Comparison of ENCODE assay signal across 24 mouse cellular contexts in genomic region chr7:141519795-141520194, GRCm38 (mm10). TPM values are rescaled to one million over a fixed set of nuclear protein-coding genes. Genes with fewer than 3 reads are reported as not detected.
DNase-seq lines count a peak whose midpoint lies in the region; ATAC-seq lines count a peak whose summit lies in the region.
"Had no signal": no experiment of that assay in that cellular context is flagged by ENCODE, and none has a peak within 500 bp of the region (broad histone marks: within the 10 kb centered on the region; RNA-seq: fewer than 3 reads in every experiment).

No protein-coding gene starts in this region.

- H3K4me2 ChIP-seq in heart, embryonic 12.5 days = no peak overlapping the region
- H3K4me2 ChIP-seq in heart, embryonic 11.5 days = no peak overlapping the region
- no peak overlapping the region for H3K4me2 ChIP-seq in heart, embryonic 16.5 days (ENCODE audit: low read depth, low read length)
- H3K4me2 ChIP-seq in liver, embryonic 13.5 days = no peak overlapping the region
- H3K4me2 ChIP-seq: forebrain, embryonic 13.5 days; hindbrain, embryonic 12.5 days; hindbrain, embryonic 15.5 days; intestine, embryonic 15.5 days had no signal

- H3K27me3 ChIP-seq in heart, embryonic 12.5 days (replicated peaks) = no peaks in the 10 kb centered on the region
- H3K27me3 ChIP-seq in heart, embryonic 11.5 days (ENCODE audit: control insufficient read depth, insufficient read depth, low read length) = no peaks in the 10 kb centered on the region
- no peaks in the 10 kb centered on the region for H3K27me3 ChIP-seq in heart, embryonic 16.5 days (ENCODE audit: control insufficient read depth, insufficient read depth, low read length)
- no peaks in the 10 kb centered on the region for H3K27me3 ChIP-seq in liver, embryonic 13.5 days
- H3K27me3 ChIP-seq: CH12.LX; forebrain, embryonic 13.5 days; hindbrain, embryonic 12.5 days; hindbrain, embryonic 15.5 days; intestine, embryonic 15.5 days; Patski had no signal

- DNase-seq in heart, postnatal 14 days = no peak
- no peak for DNase-seq in liver, embryonic 13.5 days
- DNase-seq in liver = no peak
- no peak for DNase-seq in layer of hippocampus, postnatal 14 days (ENCODE audit: low spot score in 2 of 2)
- DNase-seq: adrenal gland, postnatal 10 days; B cell, adult 2 months; cerebellum, adult 18-20 months; cerebellum, adult 9-10 months; gastrocnemius, postnatal 10 days; gastrocnemius, postnatal 36 days; heart, postnatal 36 days; kidney, adult 11 months had no signal

- 0 out of 2 replicates have a peak overlapping the region, but pooled peaks have one; percentile 8 for H3K27ac ChIP-seq in heart, embryonic 12.5 days (ENCODE audit: poor library complexity, severe bottlenecking)
- H3K27ac ChIP-seq in heart, embryonic 11.5 days (ENCODE audit: low read depth, low read length) = no peak overlapping the region
- peak overlapping the region; percentile 83 for H3K27ac ChIP-seq in heart, embryonic 16.5 days (ENCODE audit: low read length)
- H3K27ac ChIP-seq in liver, embryonic 13.5 days = peak overlapping the region; percentile 69
- H3K27ac ChIP-seq: forebrain, embryonic 10.5 days; forebrain, embryonic 13.5 days; hindbrain, embryonic 12.5 days; hindbrain, embryonic 15.5 days; intestine, embryonic 15.5 days had no signal

- no peaks in the 10 kb centered on the region for H3K9me3 ChIP-seq in heart, embryonic 12.5 days (replicated peaks)
- no peaks in the 10 kb centered on the region for H3K9me3 ChIP-seq in heart, embryonic 11.5 days (replicated peaks; ENCODE audit: control insufficient read depth, low read length)
- no peaks in the 10 kb centered on the region for H3K9me3 ChIP-seq in heart, embryonic 16.5 days (replicated peaks; ENCODE audit: control insufficient read depth, low read length)
- no peaks in the 10 kb centered on the region for H3K9me3 ChIP-seq in liver, embryonic 13.5 days (replicated peaks)
- H3K9me3 ChIP-seq: forebrain, embryonic 10.5 days; forebrain, embryonic 13.5 days; G1E; hindbrain, embryonic 12.5 days; hindbrain, embryonic 15.5 days; intestine, embryonic 15.5 days had no signal

- peaks cover 26% of the 10 kb centered on the region for H3K36me3 ChIP-seq in heart, embryonic 12.5 days
- H3K36me3 ChIP-seq in heart, embryonic 11.5 days (ENCODE audit: control insufficient read depth, insufficient read depth, low read length) = peaks cover 4% of the 10 kb centered on the region; the same call in 1 of the 2 replicates
- H3K36me3 ChIP-seq in heart, embryonic 16.5 days (ENCODE audit: control insufficient read depth, insufficient read depth) = 0 out of 2 replicates have a peak, but pooled peaks cover 2% of the 10 kb centered on the region
- H3K36me3 ChIP-seq in liver, embryonic 13.5 days = peaks cover 65% of the 10 kb centered on the region
- H3K36me3 ChIP-seq: intestine, embryonic 15.5 days had no signal

- H3K4me1 ChIP-seq in heart, embryonic 12.5 days (replicated peaks) = peaks cover 20% of the 10 kb centered on the region
- H3K4me1 ChIP-seq in heart, embryonic 11.5 days (ENCODE audit: control insufficient read depth, insufficient read depth, low read length) = peaks cover 13% of the 10 kb centered on the region
- peaks cover 19% of the 10 kb centered on the region for H3K4me1 ChIP-seq in heart, embryonic 16.5 days (ENCODE audit: control insufficient read depth, insufficient read depth, low read length)
- peaks cover 35% of the 10 kb centered on the region for H3K4me1 ChIP-seq in liver, embryonic 13.5 days (replicated peaks)
- H3K4me1 ChIP-seq: forebrain, embryonic 10.5 days; forebrain, embryonic 13.5 days; hindbrain, embryonic 12.5 days; hindbrain, embryonic 15.5 days; intestine, embryonic 15.5 days had no signal

- ATAC-seq in heart, embryonic 12.5 days (ENCODE audit: insufficient number of reproducible peaks, low FRiP score) = no peak
- no peak for ATAC-seq in heart, embryonic 11.5 days (replicated peaks; ENCODE audit: insufficient number of reproducible peaks, low FRiP score, low TSS enrichment)
- no peak for ATAC-seq in heart, embryonic 16.5 days (replicated peaks; ENCODE audit: extremely low read depth, insufficient read depth, low FRiP score)
- ATAC-seq in liver, embryonic 13.5 days (ENCODE audit: low read depth) = no peak
- ATAC-seq: forebrain, embryonic 13.5 days; forebrain, embryonic 16.5 days; intestine, embryonic 15.5 days; Patski had no signal

- H3K4me3 ChIP-seq in heart, embryonic 12.5 days = no peak overlapping the region
- no peak overlapping the region for H3K4me3 ChIP-seq in heart, embryonic 11.5 days (ENCODE audit: low read depth, low read length)
- no peak overlapping the region for H3K4me3 ChIP-seq in heart, embryonic 16.5 days (ENCODE audit: low read length)
- no peak overlapping the region for H3K4me3 ChIP-seq in liver, embryonic 13.5 days (replicated peaks)
- H3K4me3 ChIP-seq: forebrain, embryonic 10.5 days; forebrain, embryonic 13.5 days; hindbrain, embryonic 12.5 days; hindbrain, embryonic 15.5 days; intestine, embryonic 15.5 days had no signal

- 69% methylated on average over 1 of the region's 1 CpGs for WGBS in heart, embryonic 12.5 days
- 85% methylated on average over 1 of the region's 1 CpGs for WGBS in heart, embryonic 11.5 days (ENCODE audit: insufficient replicate concordance)
- WGBS in heart, embryonic 16.5 days = 52% methylated on average over 1 of the region's 1 CpGs
- 43% methylated on average over 1 of the region's 1 CpGs for WGBS in liver, embryonic 13.5 days (ENCODE audit: insufficient replicate concordance)

- intact Hi-C loops in heart, postnatal 14 days (cut with DNase I) = loop anchor here (10.0 kb wide), 1 partner anchor 285 kb away; no protein-coding TSS in a partner anchor

- H3K9ac ChIP-seq in heart, embryonic 12.5 days = no peak overlapping the region
- H3K9ac ChIP-seq in heart, embryonic 11.5 days (ENCODE audit: low read depth, low read length) = no peak overlapping the region
- H3K9ac ChIP-seq in heart, embryonic 16.5 days (ENCODE audit: low read length) = no peak overlapping the region
- H3K9ac ChIP-seq in liver, embryonic 13.5 days = peak overlapping the region; percentile 49; the same call in 1 of the 2 replicates
- H3K9ac ChIP-seq: forebrain, embryonic 13.5 days; hindbrain, embryonic 12.5 days; hindbrain, embryonic 15.5 days; intestine, embryonic 15.5 days had no signal

RNA-seq across cellular contexts. Expression of gene Chid1, which starts 19.9 kb away (rescaled TPM):
- 35.9 and 38.6 TPM in 2 replicates for polyA plus RNA-seq in heart, embryonic 12.5 days (2016; fragmentation: Nextera tagmentation; extraction: Ambion mirVana)
- polyA plus RNA-seq in heart, embryonic 11.5 days (2014; fragmentation: Nextera tagmentation; extraction: Ambion mirVana) = 35.0 and 46.7 TPM in 2 replicates
- 33.3 and 34.2 TPM in 2 replicates for polyA plus RNA-seq in heart, embryonic 16.5 days (2015; fragmentation: Nextera tagmentation; extraction: Ambion mirVana)
- 10 to 100 TPM; 42.6 to 42.8 TPM for total RNA-seq in heart, postnatal 14 days (2021)
- 28.0 and 31.3 TPM in 2 replicates for polyA plus RNA-seq in liver, embryonic 13.5 days (2015; fragmentation: Nextera tagmentation; extraction: Ambion mirVana)
- 10 to 100 TPM; 79.9 to 86.7 TPM for total RNA-seq in layer of hippocampus, postnatal 14 days (2021)

RNA-seq across cellular contexts. Expression of gene Ap2a2, which starts 42.2 kb away (rescaled TPM):
- 70.2 and 70.7 TPM in 2 replicates for polyA plus RNA-seq in heart, embryonic 12.5 days (2016; fragmentation: Nextera tagmentation; extraction: Ambion mirVana)
- 53.0 and 66.8 TPM in 2 replicates for polyA plus RNA-seq in heart, embryonic 11.5 days (2014; fragmentation: Nextera tagmentation; extraction: Ambion mirVana)
- polyA plus RNA-seq in heart, embryonic 16.5 days (2015; fragmentation: Nextera tagmentation; extraction: Ambion mirVana) = 54.1 and 54.9 TPM in 2 replicates
- 10 to 100 TPM; 51.4 to 52.2 TPM for total RNA-seq in heart, postnatal 14 days (2021)
- polyA plus RNA-seq in liver, embryonic 13.5 days (2015; fragmentation: Nextera tagmentation; extraction: Ambion mirVana) = 65.4 and 73.2 TPM in 2 replicates
- 100 to 1,000 TPM; 279 to 285 TPM for total RNA-seq in layer of hippocampus, postnatal 14 days (2021)

RNA-seq across cellular contexts. Expression of gene Tspan4, which starts 44.8 kb away (rescaled TPM):
- 57.5 and 57.6 TPM in 2 replicates for polyA plus RNA-seq in heart, embryonic 12.5 days (2016; fragmentation: Nextera tagmentation; extraction: Ambion mirVana)
- polyA plus RNA-seq in heart, embryonic 11.5 days (2014; fragmentation: Nextera tagmentation; extraction: Ambion mirVana) = 58.9 and 69.1 TPM in 2 replicates
- 61.0 and 61.5 TPM in 2 replicates for polyA plus RNA-seq in heart, embryonic 16.5 days (2015; fragmentation: Nextera tagmentation; extraction: Ambion mirVana)
- 10 to 100 TPM; 24.0 to 31.2 TPM for total RNA-seq in heart, postnatal 14 days (2021)
- 49.3 and 49.7 TPM in 2 replicates for polyA plus RNA-seq in liver, embryonic 13.5 days (2015; fragmentation: Nextera tagmentation; extraction: Ambion mirVana)
- total RNA-seq in layer of hippocampus, postnatal 14 days (2021) = 10 to 100 TPM; 24.5 to 28.7 TPM

RNA-seq across cellular contexts. Expression of gene Polr2l, which starts 44.9 kb away (rescaled TPM):
- 60.7 and 64.7 TPM in 2 replicates for polyA plus RNA-seq in heart, embryonic 12.5 days (2016; fragmentation: Nextera tagmentation; extraction: Ambion mirVana)
- polyA plus RNA-seq in heart, embryonic 11.5 days (2014; fragmentation: Nextera tagmentation; extraction: Ambion mirVana) = 71.5 and 72.9 TPM in 2 replicates
- polyA plus RNA-seq in heart, embryonic 16.5 days (2015; fragmentation: Nextera tagmentation; extraction: Ambion mirVana) = 56.7 and 61.5 TPM in 2 replicates
- total RNA-seq in heart, postnatal 14 days (2021) = 10 to 100 TPM; 69.8 to 71.4 TPM
- polyA plus RNA-seq in liver, embryonic 13.5 days (2015; fragmentation: Nextera tagmentation; extraction: Ambion mirVana) = 63.9 and 72.4 TPM in 2 replicates
- total RNA-seq in layer of hippocampus, postnatal 14 days (2021) = 10 to 100 TPM; 43.9 to 50.4 TPM

RNA-seq across cellular contexts. Expression of gene Cd151, which starts 52.6 kb away (rescaled TPM):
- 27.4 and 30.6 TPM in 2 replicates for polyA plus RNA-seq in heart, embryonic 12.5 days (2016; fragmentation: Nextera tagmentation; extraction: Ambion mirVana)
- polyA plus RNA-seq in heart, embryonic 11.5 days (2014; fragmentation: Nextera tagmentation; extraction: Ambion mirVana) = 61.3 and 101 TPM in 2 replicates
- 42.2 and 44.0 TPM in 2 replicates for polyA plus RNA-seq in heart, embryonic 16.5 days (2015; fragmentation: Nextera tagmentation; extraction: Ambion mirVana)
- total RNA-seq in heart, postnatal 14 days (2021) = 100 to 1,000 TPM; 258 to 268 TPM
- polyA plus RNA-seq in liver, embryonic 13.5 days (2015; fragmentation: Nextera tagmentation; extraction: Ambion mirVana) = 4.1 and 5.0 TPM in 2 replicates
- total RNA-seq in layer of hippocampus, postnatal 14 days (2021) = 10 to 100 TPM; 29.5 to 33.8 TPM
